ENCODE assay signal across 19 mouse cellular contexts in genomic region chr5:111204221-111204620, GRCm38 (mm10).
DNase-seq lines count a peak whose midpoint lies in the region; ATAC-seq lines count a peak whose summit lies in the region.
"Had no signal": no experiment of that assay in that cellular context is flagged by ENCODE, and none has a peak within 500 bp of the region (broad histone marks: within the 10 kb centered on the region; RNA-seq: fewer than 3 reads in every experiment).

No protein-coding gene starts in this region.

- H3K27me3 ChIP-seq in kidney, embryonic 15.5 days = no peaks in the 10 kb centered on the region
- H3K27me3 ChIP-seq in hindbrain, embryonic 16.5 days (replicated peaks; ENCODE audit: control insufficient read depth, insufficient read depth, low read length) = no peaks in the 10 kb centered on the region
- H3K27me3 ChIP-seq: Patski had no signal

- no peak overlapping the region for H3K4me2 ChIP-seq in kidney, embryonic 15.5 days
- H3K4me2 ChIP-seq in hindbrain, embryonic 16.5 days (ENCODE audit: low read length) = no peak overlapping the region
- H3K4me2 ChIP-seq: heart, embryonic 15.5 days had no signal

- H3K9me3 ChIP-seq in kidney, embryonic 15.5 days (replicated peaks) = no peaks in the 10 kb centered on the region
- no peaks in the 10 kb centered on the region for H3K9me3 ChIP-seq in hindbrain, embryonic 16.5 days (ENCODE audit: control insufficient read depth, low read length)
- H3K9me3 ChIP-seq: heart, embryonic 15.5 days had no signal

- H3K27ac ChIP-seq in kidney, embryonic 15.5 days = peak overlapping the region; percentile 83
- H3K27ac ChIP-seq in hindbrain, embryonic 16.5 days (ENCODE audit: low read depth, low read length) = peak overlapping the region; percentile 47
- H3K27ac ChIP-seq: heart, embryonic 15.5 days; macrophage had no signal

- peaks cover 81% of the 10 kb centered on the region for H3K4me1 ChIP-seq in kidney, embryonic 15.5 days
- H3K4me1 ChIP-seq in hindbrain, embryonic 16.5 days (ENCODE audit: control insufficient read depth, insufficient read depth, low read depth, low read length) = peaks cover 60% of the 10 kb centered on the region

- no peaks in the 10 kb centered on the region for H3K36me3 ChIP-seq in kidney, embryonic 15.5 days
- H3K36me3 ChIP-seq in hindbrain, embryonic 16.5 days (ENCODE audit: control insufficient read depth, insufficient read depth, low read length) = no peaks in the 10 kb centered on the region
- H3K36me3 ChIP-seq: heart, embryonic 15.5 days had no signal

- peak; percentile 59 for DNase-seq in cerebellum, adult 9-11 months
- DNase-seq in cerebellum, adult 8-10 months = no peak
- no peak for DNase-seq in kidney, adult 11 months
- peak; percentile 23 for DNase-seq in 3T3-L1 (ENCODE audit: low read depth, low spot score)
- DNase-seq in urinary bladder, postnatal 25 days (ENCODE audit: low spot score) = no peak
- DNase-seq in frontal cortex, postnatal 14 days (ENCODE audit: low spot score in 2 of 2) = no peak
- DNase-seq: B cell, adult 2 months; cerebellum, adult 11 months; heart, adult 11 months; kidney, postnatal 10 days; liver; lung, adult 18-20 months; right cerebral cortex, postnatal 14 days had no signal

- H3K9ac ChIP-seq in kidney, embryonic 15.5 days = no peak overlapping the region
- H3K9ac ChIP-seq in hindbrain, embryonic 16.5 days (ENCODE audit: low read depth, low read length) = no peak overlapping the region
- H3K9ac ChIP-seq: heart, embryonic 15.5 days had no signal

- ATAC-seq in kidney, embryonic 15.5 days (replicated peaks; ENCODE audit: low FRiP score) = no peak
- no peak for ATAC-seq in hindbrain, embryonic 16.5 days

- H3K4me3 ChIP-seq in kidney, embryonic 15.5 days (replicated peaks) = no peak overlapping the region
- no peak overlapping the region for H3K4me3 ChIP-seq in hindbrain, embryonic 16.5 days (ENCODE audit: low read length)
- H3K4me3 ChIP-seq: erythroblast, embryonic 14.5 days; heart, embryonic 15.5 days had no signal

- 71% methylated on average over 5 of the region's 5 CpGs for WGBS in kidney, embryonic 15.5 days
- WGBS in hindbrain, embryonic 16.5 days = 62% methylated on average over 5 of the region's 5 CpGs

Comparison
In these comparisons a context has a peak if more than half of its experiments do, and no peak if none do; other contexts are left out.
1. DNase-seq: peak in cerebellum, adult 9-11 months (single experiment) and 3T3-L1 (single experiment); none in cerebellum, adult 8-10 months (single experiment), kidney, adult 11 months (single experiment), urinary bladder, postnatal 25 days (single experiment) and frontal cortex, postnatal 14 days (0 of 2).